Mouse (Mus musculus) bone marrow, adult 2 months (tissue): ENCODE data around the gene Ears2.

Experiments used
- CTCF ChIP-seq: fragments of 200-500 bp; IDR thresholded peaks from 2 replicates; pipeline ENCODE4 v1.5.1; 2011; ENCODE audit warnings: low read length, control low read depth; ENCODE audit not compliant: control insufficient read depth, insufficient read depth
- POLR2A ChIP-seq: fragments of 200-500 bp; IDR thresholded peaks from 2 replicates; pipeline ENCODE4 v1.6.1; 2011; ENCODE audit warnings: low read depth, mild to moderate bottlenecking, control low read depth, low read length, borderline replicate concordance; ENCODE audit not compliant: control insufficient read depth

- TF ChIP-seq CTCF (no peak; the same call in 1 of the 2 replicates), POLR2A (no peak)
Observed at GRCm38 (mm10) chr7:122018247-122018646, 48.8 kb downstream of the Ears2 start.
